Comparison of ENCODE assay signal across 23 mouse cellular contexts in genomic region chr17:80862338-80862737, GRCm38 (mm10).
"Had no signal": no experiment of that assay in that cellular context is flagged by ENCODE, and none has a peak within 500 bp of the region (broad histone marks: within the 10 kb centered on the region; RNA-seq: fewer than 3 reads in every experiment).

No protein-coding gene starts in this region.

- H3K27ac ChIP-seq: kidney, postnatal 0 days; layer of hippocampus, adult 2 months; limb, embryonic 13.5 days; liver, embryonic 12.5 days; liver, embryonic 15.5 days; lung, embryonic 15.5 days; midbrain, embryonic 10.5 days; neural tube, embryonic 12.5 days; neural tube, embryonic 15.5 days had no signal

- H3K4me1 ChIP-seq: limb, embryonic 10.5 days; limb, embryonic 13.5 days; liver, embryonic 12.5 days; liver, embryonic 15.5 days; lung, embryonic 15.5 days; megakaryocyte, embryonic 14.5 days; midbrain, embryonic 10.5 days; neural tube, embryonic 12.5 days; neural tube, embryonic 15.5 days had no signal

- H3K9me3 ChIP-seq: limb, embryonic 10.5 days; limb, embryonic 13.5 days; liver, embryonic 12.5 days; liver, embryonic 15.5 days; lung, embryonic 15.5 days; midbrain, embryonic 10.5 days; neural tube, embryonic 12.5 days; neural tube, embryonic 15.5 days had no signal

- DNase-seq: kidney, adult 2 months; kidney, postnatal 25 days; layer of hippocampus, adult 9-11 months; liver; lung, adult 18-20 months; lung, postnatal 10 days; lung, postnatal 36 days; midbrain, embryonic 14.5 days; right cerebral cortex, adult 18-20 months; right cerebral cortex, postnatal 14 days; right cerebral cortex, postnatal 4 days; thymus, postnatal 25 days had no signal

- H3K36me3 ChIP-seq: limb, embryonic 10.5 days; limb, embryonic 13.5 days; liver, embryonic 12.5 days; liver, embryonic 15.5 days; lung, embryonic 15.5 days; midbrain, embryonic 10.5 days; neural tube, embryonic 12.5 days; neural tube, embryonic 15.5 days had no signal

- H3K4me3 ChIP-seq: layer of hippocampus, adult 2 months; limb, embryonic 10.5 days; limb, embryonic 13.5 days; liver, embryonic 12.5 days; liver, embryonic 15.5 days; lung, embryonic 15.5 days; megakaryocyte, embryonic 14.5 days; midbrain, embryonic 10.5 days; neural tube, embryonic 12.5 days; neural tube, embryonic 15.5 days had no signal

- H3K27me3 ChIP-seq: limb, embryonic 13.5 days; liver, embryonic 12.5 days; liver, embryonic 15.5 days; lung, embryonic 15.5 days; megakaryocyte, embryonic 14.5 days; neural tube, embryonic 12.5 days; neural tube, embryonic 15.5 days had no signal

- H3K9ac ChIP-seq: limb, embryonic 13.5 days; liver, embryonic 12.5 days; liver, embryonic 15.5 days; lung, embryonic 15.5 days; neural tube, embryonic 12.5 days; neural tube, embryonic 15.5 days had no signal

- H3K4me2 ChIP-seq: limb, embryonic 13.5 days; liver, embryonic 12.5 days; liver, embryonic 15.5 days; lung, embryonic 15.5 days; neural tube, embryonic 12.5 days; neural tube, embryonic 15.5 days had no signal

- ATAC-seq: liver, embryonic 12.5 days had no signal
